Mouse (Mus musculus) embryonic facial prominence, embryonic 11.5 days (tissue): ENCODE data around the gene Adgrf5. TPM values are rescaled to one million over a fixed set of nuclear protein-coding genes. Genes with fewer than 3 reads are reported as not detected.

Experiments
- ATAC-seq: fragments of 200-750 bp; cut with Nextera tagmentation; replicated peaks from 2 replicates; pipeline ENCODE4 v1.8.0; 2017; ENCODE audit warnings: low read depth; ENCODE audit not compliant: insufficient number of reproducible peaks, low FRiP score, low TSS enrichment
- DNase-seq: peaks from one replicate; pipeline ENCODE4 v3.0.0-alpha.2; 2015; ENCODE audit warnings: low spot score
- H3K27ac ChIP-seq: fragments of 300-500 bp; sonication (generic); replicated peaks from 2 replicates; pipeline ENCODE4 v1.5.1; 2014; ENCODE audit warnings: mild to moderate bottlenecking, low read depth, low read length, control low read depth
- H3K27me3 ChIP-seq: fragments of 300-500 bp; sonication (generic); 2 replicates; pipeline ENCODE4 v1.6.1; 2014; ENCODE audit warnings: mild to moderate bottlenecking, low read length, moderate library complexity, mixed read lengths; ENCODE audit not compliant: control insufficient read depth, insufficient read depth
- H3K36me3 ChIP-seq: fragments of 300-500 bp; sonication (generic); replicated peaks from 2 replicates; pipeline ENCODE4 v1.6.1; 2014; ENCODE audit warnings: low read depth, mild to moderate bottlenecking, low read length, moderate library complexity, mixed read lengths; ENCODE audit not compliant: control insufficient read depth, insufficient read depth
- H3K4me1 ChIP-seq: fragments of 300-500 bp; sonication (generic); 2 replicates; pipeline ENCODE4 v1.6.1; 2014; ENCODE audit warnings: low read length, mixed read lengths; ENCODE audit not compliant: control insufficient read depth, insufficient read depth
- H3K4me2 ChIP-seq: fragments of 300-500 bp; sonication (generic); 2 replicates; pipeline ENCODE4 v1.6.1; 2014; ENCODE audit warnings: low read depth, mild to moderate bottlenecking, control low read depth, low read length, moderate library complexity
- H3K4me3 ChIP-seq: fragments of 300-500 bp; sonication (generic); 2 replicates; pipeline ENCODE4 v1.5.1; 2014; ENCODE audit warnings: low read depth, low read length, control low read depth
- H3K9ac ChIP-seq: fragments of 300-500 bp; sonication (generic); replicated peaks from 2 replicates; pipeline ENCODE4 v1.6.1; 2014; ENCODE audit warnings: mild to moderate bottlenecking, control low read depth, low read length
- H3K9me3 ChIP-seq: fragments of 300-500 bp; sonication (generic); replicated peaks from 2 replicates; pipeline ENCODE4 v1.6.1; 2016; ENCODE audit warnings: mild to moderate bottlenecking, low read length, inconsistent platforms, mixed read lengths; ENCODE audit not compliant: control insufficient read depth
- WGBS: fragments of 180-500 bp; shearing (Covaris S2); extraction: QIAGEN DNeasy Blood & Tissue Kit; methylation state at CpG from one replicate; pipeline ENCODE4 v1.1.7; 2014; 5-methylcytosine and 5-hydroxymethylcytosine counted together
- polyA plus RNA-seq: library from polyadenylated mRNA; unstranded; fragments of >200 nt; fragmentation: Nextera tagmentation; extraction: Ambion mirVana; gene quantifications from 2 replicates; pipeline ENCODE4 v1.2.1, GENCODE M21; 2014

The Adgrf5 gene
- polyA plus RNA-seq, 1 experiment from 2014 or later: 8.5 TPM

DNA sequence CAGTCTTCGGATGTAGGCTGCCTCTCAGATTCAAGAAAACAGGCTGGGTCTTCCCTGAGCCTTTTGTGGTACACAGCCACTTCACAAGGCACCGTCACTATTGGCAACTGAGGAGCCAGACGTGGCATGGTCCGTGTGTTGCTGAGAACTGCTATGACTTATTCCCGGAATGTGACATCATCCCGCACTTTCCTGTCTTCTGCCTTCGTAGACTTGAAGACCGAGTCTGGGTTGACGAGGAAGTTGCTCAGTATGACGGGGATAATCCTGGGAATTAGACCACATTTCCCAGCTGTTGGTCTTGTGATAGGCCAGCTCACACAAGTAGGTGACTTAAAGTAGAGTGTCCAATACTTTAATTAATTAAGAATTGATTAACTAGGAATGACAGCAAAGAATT, 40.2 kb downstream of the Adgrf5 start:
- 82% methylated on average over 10 of the region's 10 CpGs for whole genome bisulfite sequencing
- DNase-seq: no peak

DNA sequence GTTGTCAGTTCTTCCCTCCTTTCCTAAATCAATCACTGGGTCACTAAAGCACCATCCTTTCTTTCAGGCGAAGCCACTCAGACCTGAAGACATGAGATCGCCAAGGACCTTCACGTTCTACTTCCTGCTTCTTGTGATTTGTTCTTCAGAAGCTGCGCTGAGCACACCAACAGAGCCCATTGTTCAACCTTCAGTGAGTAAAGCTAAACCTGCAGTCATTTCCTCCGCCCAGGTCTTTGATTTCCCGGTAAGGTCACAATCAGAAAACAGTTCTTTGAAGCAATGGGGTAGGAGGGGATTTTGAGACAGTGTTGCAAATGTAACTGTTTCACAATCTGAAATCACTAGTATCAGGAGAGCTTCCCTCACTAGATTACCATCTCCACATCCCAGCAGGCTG, 43.6 kb downstream of the Adgrf5 start:
- H3K4me1 ChIP-seq: no peaks in the 10 kb centered on the region
- H3K27ac ChIP-seq: no peak overlapping the region
- no peak for DNase-seq
- 60% methylated on average over 6 of the region's 6 CpGs for WGBS
- no peaks in the 10 kb centered on the region for H3K9me3 ChIP-seq
- no peaks in the 10 kb centered on the region for H3K36me3 ChIP-seq
- no peaks in the 10 kb centered on the region for H3K27me3 ChIP-seq
- no peak overlapping the region for H3K4me3 ChIP-seq
- H3K9ac ChIP-seq: no peak overlapping the region
- no peak overlapping the region for H3K4me2 ChIP-seq
- no peak for ATAC-seq

More for the DNA sequence above, 40.2 kb downstream of the Adgrf5 start:
- Histone ChIP-seq H3K27me3 (no peaks in the 10 kb centered on the region), H3K4me1 (no peaks in the 10 kb centered on the region), H3K4me2 (no peak overlapping the region), H3K9me3 (no peaks in the 10 kb centered on the region), H3K4me3 (no peak overlapping the region), H3K36me3 (no peaks in the 10 kb centered on the region), H3K27ac (no peak overlapping the region), H3K9ac (no peak overlapping the region)
- ATAC-seq: no peak

DNA sequence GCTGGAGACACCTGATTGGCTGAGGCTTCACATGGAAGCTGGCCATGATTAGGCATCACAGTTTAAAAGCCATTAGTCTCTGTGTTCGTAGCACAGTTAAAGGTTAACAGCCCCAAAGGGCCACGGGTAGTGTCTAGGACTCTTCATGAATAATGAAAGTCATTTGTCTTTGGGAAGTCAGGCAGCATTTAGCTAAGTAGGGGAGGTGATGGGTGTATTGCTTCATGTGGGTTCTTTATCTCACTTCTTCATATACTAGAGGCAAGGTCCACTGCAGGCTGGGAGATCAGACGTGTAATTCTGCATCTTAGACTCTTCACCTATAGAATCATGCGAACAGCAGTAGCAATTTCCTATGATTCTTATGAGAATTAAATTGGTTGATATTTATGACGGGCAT, 44.2 kb downstream of the Adgrf5 start:
- H3K27ac ChIP-seq: no peak overlapping the region
- H3K9ac ChIP-seq: no peak overlapping the region
- H3K27me3 ChIP-seq: no peaks in the 10 kb centered on the region
- DNase-seq: no peak
- no peak overlapping the region for H3K4me3 ChIP-seq
- H3K36me3 ChIP-seq: no peaks in the 10 kb centered on the region
- no peak for ATAC-seq
- no peaks in the 10 kb centered on the region for H3K4me1 ChIP-seq
- H3K9me3 ChIP-seq: no peaks in the 10 kb centered on the region
- no peak overlapping the region for H3K4me2 ChIP-seq
- 79% methylated on average over 5 of the region's 5 CpGs for WGBS

DNA sequence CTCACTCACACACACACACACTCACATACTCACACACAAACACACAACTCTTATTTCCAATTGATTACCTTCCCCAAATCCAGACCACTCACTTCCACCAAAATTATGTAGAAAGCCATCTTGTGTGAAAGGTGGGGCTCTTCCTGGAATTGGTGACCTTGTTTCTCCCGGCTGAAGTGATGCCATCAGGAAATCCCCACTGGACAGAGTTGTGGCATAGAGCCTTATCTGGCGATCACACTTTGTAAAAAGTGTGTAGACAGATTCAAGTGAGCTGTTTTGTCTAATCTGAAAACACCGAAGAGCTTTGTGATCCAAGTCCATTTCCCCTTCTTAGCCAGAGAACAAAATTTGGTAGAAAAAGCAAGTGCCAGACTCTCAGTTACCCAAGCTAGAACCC, 46.1 kb downstream of the Adgrf5 start:
- no peaks in the 10 kb centered on the region for H3K4me1 ChIP-seq
- no peak overlapping the region for H3K27ac ChIP-seq
- no peak overlapping the region for H3K4me3 ChIP-seq
- ATAC-seq (no peak), DNase-seq (no peak)
- no peaks in the 10 kb centered on the region for H3K36me3 ChIP-seq
- no peak overlapping the region for H3K4me2 ChIP-seq
- H3K9ac ChIP-seq: no peak overlapping the region
- H3K27me3 ChIP-seq: no peaks in the 10 kb centered on the region
- H3K9me3 ChIP-seq: no peaks in the 10 kb centered on the region
- 71% methylated on average over 3 of the region's 3 CpGs for WGBS

DNA sequence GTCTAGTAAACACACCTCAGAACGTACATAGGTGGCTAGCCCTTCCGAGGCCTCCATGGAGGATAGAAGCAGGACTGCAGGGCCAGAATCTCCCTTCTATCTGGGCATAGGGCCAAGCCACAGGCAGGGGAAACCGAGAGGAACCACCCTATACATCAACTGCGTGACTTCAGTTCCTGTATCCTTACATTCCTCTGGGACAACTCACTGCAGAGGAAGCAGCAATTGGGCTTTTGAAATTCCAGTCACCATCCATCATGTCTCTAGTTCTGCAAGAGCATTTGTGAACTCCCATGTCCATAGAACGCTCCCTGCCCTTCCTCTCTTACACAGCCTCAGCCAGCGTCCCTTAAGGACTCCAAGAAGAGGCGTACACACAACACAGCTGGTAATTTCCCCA, 47.3 kb downstream of the Adgrf5 start:
- H3K27ac ChIP-seq: no peak overlapping the region
- 89% methylated on average over 7 of the region's 7 CpGs for WGBS
- H3K27me3 ChIP-seq: no peaks in the 10 kb centered on the region
- no peak overlapping the region for H3K9ac ChIP-seq
- no peaks in the 10 kb centered on the region for H3K36me3 ChIP-seq
- no peaks in the 10 kb centered on the region for H3K9me3 ChIP-seq
- ATAC-seq: no peak
- H3K4me2 ChIP-seq: no peak overlapping the region
- no peak for DNase-seq
- no peak overlapping the region for H3K4me3 ChIP-seq
- no peaks in the 10 kb centered on the region for H3K4me1 ChIP-seq

DNA sequence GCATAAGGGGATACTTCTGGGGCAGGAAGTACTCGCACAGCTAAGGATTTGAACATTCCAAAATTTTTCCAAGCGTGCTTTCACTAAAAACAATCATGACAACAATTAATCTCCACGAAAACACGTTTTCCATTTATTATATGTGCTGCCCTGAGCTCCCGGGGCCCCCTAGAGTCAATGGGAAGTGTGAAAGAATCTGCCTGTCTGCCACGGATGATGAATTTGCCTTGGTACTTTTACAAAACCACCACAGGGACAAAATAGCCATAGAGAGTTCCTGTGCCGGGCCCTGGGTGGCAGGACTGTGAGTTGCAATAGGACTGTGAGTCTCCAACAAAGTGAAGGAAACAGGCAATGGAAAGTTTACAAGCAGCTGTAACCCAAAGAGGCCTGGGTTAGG, 52.9 kb downstream of the Adgrf5 start:
- DNase-seq (no peak), ATAC-seq (no peak)
- Histone ChIP-seq H3K4me3 (no peak overlapping the region), H3K9me3 (no peaks in the 10 kb centered on the region), H3K27me3 (no peaks in the 10 kb centered on the region), H3K4me2 (no peak overlapping the region), H3K4me1 (no peaks in the 10 kb centered on the region), H3K9ac (no peak overlapping the region), H3K27ac (no peak overlapping the region), H3K36me3 (no peaks in the 10 kb centered on the region)
- WGBS: 82% methylated on average over 7 of the region's 7 CpGs

DNA sequence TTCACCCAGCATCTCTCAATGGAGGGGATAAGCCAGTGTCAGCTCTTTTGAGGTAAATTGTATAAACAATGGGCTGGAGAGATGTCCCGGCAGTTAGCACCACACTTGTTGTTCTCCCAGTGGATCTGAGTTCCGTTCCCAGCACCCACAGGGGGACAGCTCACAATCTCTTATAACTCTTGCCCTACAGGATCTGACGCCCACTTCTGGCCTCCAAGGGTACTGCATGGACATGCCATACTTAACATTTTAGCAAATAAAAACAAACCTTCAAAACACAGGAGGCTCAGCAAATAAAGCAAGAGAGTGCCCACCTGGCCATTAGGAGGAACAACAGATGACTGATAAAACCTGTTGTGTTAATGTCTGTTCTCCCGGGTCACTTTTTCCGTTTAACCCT, 59.0 kb downstream of the Adgrf5 start:
- WGBS: 83% methylated on average over 5 of the region's 5 CpGs
- H3K36me3 ChIP-seq: no peaks in the 10 kb centered on the region
- no peaks in the 10 kb centered on the region for H3K4me1 ChIP-seq
- no peak overlapping the region for H3K4me3 ChIP-seq
- ATAC-seq (no peak), DNase-seq (no peak)
- H3K27me3 ChIP-seq: no peaks in the 10 kb centered on the region
- H3K9ac ChIP-seq: no peak overlapping the region
- no peak overlapping the region for H3K4me2 ChIP-seq
- H3K27ac ChIP-seq: no peak overlapping the region
- H3K9me3 ChIP-seq: no peaks in the 10 kb centered on the region

DNA sequence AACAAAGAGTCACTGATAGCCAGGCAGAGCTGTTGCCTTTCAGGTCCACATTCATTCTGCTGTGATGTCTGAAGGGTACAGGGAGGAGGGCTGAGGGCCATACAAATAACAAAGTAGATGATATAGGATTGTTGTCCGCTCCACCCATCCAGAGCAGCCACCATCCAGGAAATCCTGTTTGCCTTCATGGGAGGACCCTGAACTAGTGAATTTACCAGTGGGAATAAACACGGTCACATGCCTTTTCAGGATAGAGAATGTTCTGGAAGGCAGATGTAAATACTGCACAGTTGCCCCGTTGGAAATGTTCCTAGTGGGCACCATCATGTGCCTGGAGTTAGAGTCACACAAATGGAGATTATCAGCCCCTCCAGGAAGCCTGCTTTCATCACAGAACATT, 60.1 kb downstream of the Adgrf5 start:
- Histone ChIP-seq H3K4me3 (no peak overlapping the region), H3K9me3 (no peaks in the 10 kb centered on the region), H3K4me1 (no peaks in the 10 kb centered on the region), H3K27me3 (no peaks in the 10 kb centered on the region), H3K27ac (no peak overlapping the region), H3K36me3 (no peaks in the 10 kb centered on the region), H3K9ac (no peak overlapping the region), H3K4me2 (no peak overlapping the region)
- WGBS: 85% methylated on average over 3 of the region's 3 CpGs
- ATAC-seq (no peak), DNase-seq (no peak)

DNA sequence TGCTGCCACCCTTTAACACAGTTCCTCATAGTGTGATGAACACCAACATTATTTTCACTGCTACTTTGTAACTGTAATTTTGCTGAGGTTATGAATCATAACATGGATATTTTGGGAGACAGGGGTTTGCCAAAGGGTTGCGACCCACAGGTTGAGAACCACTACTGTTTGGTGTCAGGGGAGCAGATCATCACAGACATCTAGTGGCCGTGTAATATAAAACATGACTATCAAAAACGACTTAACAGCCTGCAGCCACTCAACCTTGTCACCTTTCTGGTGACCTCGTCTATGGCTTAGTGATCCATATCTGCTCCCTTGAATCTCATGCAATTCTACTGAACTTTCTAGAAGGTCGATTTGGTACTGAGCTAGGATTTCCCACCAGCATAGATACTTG, 63.7 kb downstream of the Adgrf5 start:
- no peaks in the 10 kb centered on the region for H3K4me1 ChIP-seq
- no peak overlapping the region for H3K27ac ChIP-seq
- H3K4me2 ChIP-seq: no peak overlapping the region
- H3K4me3 ChIP-seq: no peak overlapping the region
- no peaks in the 10 kb centered on the region for H3K36me3 ChIP-seq
- 72% methylated on average over 5 of the region's 5 CpGs for WGBS
- ATAC-seq (no peak), DNase-seq (no peak)
- no peaks in the 10 kb centered on the region for H3K9me3 ChIP-seq
- no peak overlapping the region for H3K9ac ChIP-seq
- H3K27me3 ChIP-seq: no peaks in the 10 kb centered on the region
